Mouse (Mus musculus) embryo, embryonic 10 days (tissue): Measurements from ENCODE around the gene Gdf10.
A peak's percentile ranks its signal among the peaks of the same experiment; 100 is the strongest.

Experiments used
- DNase-seq: peaks from one replicate; pipeline ENCODE4 v3.0.0-alpha.2; 2015; ENCODE audit warnings: low spot score

The Gdf10 gene

DNA sequence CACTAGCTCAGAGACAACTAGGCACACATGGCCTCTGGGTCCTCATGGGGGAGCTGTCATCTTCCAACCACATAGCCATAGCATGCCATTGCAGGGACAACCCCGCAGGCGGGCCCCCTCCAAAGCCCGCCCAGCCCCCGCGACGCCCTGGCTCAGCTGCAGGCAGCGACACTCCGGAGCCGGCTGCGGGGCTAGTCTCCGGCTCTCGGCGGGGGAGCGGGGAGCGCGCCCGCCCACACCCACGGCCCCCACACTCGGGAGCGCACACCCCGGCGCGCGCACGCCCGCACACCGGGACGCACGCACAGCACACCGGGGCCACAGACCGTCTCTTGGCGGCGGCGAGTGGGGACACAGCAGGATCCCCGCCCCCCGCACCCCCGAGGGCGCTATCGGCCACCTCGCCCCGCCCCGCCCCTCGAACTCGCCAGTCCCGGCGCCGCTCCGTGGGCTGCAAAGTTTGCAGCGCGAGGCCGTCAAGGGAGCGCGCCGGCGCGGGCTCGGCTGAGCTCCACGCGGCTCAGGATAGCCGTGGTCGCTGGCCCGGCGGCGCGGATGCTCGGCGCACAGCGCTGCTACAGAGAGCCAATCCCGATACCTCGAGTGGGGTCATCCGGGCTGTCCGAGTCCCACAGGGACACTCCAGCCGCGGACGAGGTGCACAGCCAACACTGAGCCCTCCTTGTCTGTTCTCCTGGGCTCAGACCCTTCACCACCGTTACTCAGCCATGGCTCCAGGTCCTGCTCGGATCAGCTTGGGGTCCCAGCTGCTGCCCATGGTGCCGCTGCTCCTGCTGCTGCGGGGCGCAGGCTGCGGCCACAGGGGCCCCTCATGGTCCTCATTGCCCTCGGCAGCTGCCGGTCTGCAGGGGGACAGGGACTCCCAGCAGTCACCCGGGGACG is at the start of gene Gdf10:
TSS of gene Gdf10 (plus strand) at position 420 of the 903 bp plus-strand sequence.
- DNase-seq = peak; percentile 46

DNA sequence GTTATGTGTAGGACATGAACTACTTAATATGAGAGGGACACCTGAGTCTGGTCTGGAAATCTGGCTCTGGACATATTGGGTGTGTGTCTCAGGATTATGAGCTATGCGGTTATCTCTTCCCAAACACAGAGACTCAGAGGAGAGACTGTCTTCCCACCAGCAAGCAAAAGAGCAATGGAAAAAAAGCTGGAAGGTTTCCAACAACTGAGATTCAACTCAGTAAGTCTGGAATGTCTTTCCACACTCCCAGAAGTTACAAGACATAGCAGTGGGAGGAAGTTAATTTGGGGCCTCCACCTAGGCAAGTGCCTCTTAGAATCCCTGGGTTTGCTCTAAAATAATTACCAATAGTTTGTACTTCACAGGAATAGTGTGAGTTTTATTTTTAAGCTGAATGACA is 44.6 kb upstream of the Gdf10 start:
- no peak for DNase-seq

DNA sequence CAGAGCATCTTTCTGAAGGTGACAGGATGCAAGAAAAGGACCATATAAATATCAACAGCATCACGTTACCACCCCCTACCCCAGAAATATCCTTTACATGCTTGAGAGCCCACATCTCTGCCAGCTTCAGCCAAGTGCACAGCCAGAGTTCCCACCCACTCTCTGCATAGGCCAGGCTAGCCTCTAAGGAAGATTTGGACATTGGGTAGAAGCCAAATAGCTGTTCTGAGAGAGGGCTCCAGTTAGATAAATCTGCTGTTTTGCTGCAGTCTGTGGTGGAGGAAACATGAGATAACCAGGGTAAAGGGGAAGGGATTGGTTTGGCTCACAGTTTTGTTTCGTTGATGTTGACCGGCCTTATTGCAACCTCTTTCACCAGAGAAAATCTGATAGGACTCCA is 43.2 kb upstream of the Gdf10 start:
- DNase-seq = no peak

DNA sequence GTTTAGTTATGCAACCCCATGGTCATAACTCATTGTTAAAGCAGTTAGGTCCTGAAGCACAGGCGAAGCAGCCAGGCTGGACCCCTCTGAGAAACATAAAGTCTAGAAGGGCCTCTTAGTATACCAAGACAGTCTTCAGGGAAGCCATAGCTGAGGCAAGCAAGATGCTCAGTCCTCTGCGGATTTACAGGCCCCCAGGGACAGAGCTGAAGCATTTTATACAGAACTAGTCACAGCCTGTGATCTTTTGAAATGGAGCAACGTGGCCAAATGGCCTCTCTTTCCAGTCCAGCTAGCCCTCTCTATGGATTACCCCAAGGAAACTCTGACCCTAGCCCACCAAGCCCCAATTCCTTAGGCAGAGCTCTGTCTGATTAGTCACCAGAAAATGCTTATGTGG is 41.9 kb upstream of the Gdf10 start:
- no peak for DNase-seq

DNA sequence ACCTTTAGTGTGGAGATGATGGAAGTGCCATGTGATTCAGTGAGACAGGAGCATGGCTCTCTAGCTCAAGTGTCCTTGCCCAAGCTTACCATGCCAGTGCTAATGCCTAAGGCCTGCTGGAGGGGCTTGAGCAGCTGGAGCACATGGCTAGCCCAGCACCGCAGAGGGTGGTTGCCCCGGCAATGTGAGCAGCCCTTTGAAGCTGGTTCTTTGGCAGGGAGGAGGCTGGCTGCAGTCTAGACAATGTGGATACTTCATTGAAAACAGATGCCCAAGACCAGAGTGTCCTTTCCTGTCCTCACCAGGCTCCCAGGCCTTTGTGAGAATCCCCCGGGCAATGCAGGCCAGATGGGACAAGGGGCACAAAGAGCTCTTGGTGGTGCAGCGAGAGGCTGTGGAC is 40.3 kb upstream of the Gdf10 start:
- DNase-seq = peak; percentile 44

DNA sequence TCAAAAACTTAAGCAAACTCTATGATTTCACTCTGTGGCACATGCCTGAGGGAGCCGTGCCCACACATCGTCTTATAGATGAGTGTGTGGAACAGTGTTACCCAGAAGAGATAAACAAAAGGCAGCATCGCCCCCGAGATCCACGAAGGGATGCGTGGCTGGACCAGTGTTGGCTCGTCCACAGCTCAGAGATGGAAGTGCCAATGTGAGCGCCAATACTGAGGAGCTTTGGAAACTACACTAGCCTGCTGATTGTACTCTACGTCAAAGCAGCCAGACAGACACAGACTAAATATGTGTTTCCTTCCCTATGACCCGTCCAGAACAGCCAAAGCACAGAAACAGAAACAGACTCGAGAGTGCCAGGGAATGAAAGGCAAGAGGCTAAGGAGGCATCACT is 37.9 kb upstream of the Gdf10 start:
- no peak for DNase-seq

DNA sequence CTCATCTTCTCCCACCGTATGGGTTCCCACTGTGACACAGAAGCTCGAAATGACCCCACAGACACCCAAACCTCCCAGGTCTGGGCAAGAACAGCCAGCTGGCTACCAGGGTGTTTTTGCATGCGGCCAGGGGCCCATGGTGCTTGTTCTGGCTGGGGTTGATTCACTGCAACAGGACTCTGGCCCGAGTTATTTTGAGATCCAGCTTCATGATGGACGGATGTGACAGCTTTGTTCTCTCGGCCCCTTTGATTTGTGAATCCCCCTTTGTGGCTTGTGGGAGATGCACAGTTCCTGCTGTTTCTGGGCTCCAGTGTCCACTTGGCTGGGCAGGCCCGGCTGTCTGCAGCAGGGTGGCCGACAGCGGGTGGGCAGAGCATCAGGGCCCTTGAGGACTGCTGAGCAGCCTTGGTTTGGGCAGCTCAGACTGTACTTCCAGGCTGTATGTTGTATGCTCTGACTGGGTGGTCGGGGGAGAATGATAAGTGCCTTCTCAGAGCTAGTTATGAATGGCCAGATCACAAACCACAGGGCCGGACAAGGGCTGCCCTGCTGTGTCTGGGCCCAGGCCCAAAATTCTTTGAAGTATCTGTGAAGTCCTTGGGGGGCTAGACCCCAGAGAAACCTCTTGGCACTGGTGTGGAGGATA is 34.9 kb upstream of the Gdf10 start:
- no peak for DNase-seq

DNA sequence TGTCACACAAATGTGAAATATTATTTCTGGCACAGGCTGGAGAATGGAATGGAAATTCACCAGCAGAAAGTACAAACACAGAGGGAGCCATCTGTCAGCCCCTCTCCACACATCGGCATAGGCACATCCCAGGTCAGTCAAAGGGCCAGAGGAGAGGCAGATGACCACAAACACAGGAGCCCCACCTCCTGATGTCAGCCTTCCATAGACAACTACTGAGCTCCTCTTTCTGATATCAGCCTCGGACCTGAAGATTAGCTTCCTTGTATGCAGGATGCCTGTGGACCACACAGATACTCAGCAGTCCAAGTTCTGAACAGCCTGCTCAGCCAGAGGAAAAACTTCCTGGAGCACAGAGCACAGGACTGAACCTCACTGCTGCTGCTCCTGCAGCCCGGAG is 33.4 kb upstream of the Gdf10 start:
- DNase-seq = no peak

DNA sequence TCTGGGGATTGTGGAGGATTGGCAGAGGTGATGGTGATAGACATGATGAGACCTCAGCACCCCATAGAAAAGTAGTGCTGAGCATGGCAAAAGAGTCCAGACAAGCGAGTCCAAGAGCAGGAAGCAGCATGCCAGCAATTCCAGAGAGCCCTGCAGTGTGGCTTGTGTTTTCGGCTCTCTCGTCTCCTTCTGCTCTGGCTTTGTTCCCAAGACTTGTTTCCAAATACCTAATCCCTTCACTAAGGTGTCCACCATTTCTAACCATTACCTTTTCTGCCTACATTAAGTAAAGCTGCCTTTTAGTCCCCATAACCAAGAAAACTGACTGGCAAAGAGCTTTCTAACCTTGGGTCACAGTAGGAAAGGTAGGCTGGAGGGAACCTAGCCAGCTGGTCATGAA is 31.9 kb upstream of the Gdf10 start:
- no peak for DNase-seq

DNA sequence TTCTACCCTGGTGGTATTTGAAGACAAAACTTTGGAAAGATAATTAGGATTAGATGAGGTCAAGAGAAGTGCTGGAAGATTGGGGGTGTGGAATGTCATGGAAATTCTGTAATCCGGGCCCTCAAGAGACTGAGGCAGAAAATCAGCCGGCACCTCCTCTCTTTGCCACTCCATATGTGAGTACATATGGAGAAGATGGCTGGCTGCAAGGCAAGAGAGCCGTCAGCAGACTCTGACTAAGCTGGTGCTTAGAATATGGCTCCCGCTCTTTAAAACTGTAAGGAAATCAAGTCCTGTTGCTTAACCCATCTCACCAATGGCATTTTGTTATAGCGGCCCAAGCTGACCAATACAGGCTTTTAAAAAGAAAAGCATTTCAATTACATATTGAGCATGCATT is 27.6 kb upstream of the Gdf10 start:
- no peak for DNase-seq

DNA sequence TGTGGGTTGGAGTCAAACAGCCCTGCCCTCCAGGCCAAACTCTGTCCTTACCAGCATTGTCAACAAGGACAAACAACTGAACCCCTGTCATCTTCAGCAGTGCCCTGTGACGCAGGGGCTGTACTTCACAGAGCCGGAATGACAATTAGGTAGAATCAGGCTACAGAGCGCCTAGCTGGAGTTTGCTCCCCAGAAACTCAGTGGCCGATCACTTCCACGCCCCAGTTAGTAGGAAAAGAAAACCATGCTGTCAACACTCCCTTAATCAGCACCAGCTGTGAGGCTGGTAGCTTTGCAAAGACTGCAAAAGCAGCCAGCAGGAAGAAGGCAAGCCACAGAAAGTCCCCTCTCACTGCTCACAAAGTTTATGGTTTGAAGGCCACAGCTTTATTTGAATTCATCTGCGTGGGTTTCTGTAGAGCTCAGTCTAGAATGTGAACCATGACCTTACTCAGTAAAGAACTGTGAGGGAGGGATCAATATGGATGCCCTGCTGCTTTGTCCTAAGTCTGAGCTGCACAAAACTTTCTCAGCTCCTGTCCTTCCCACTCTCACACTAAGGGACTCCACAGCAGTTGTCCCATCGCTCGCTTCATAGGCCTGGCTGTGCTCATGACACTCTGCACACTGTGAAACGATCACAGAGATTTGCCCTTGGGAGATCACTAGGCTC is 26.6 kb upstream of the Gdf10 start:
- DNase-seq = peak; percentile 79

DNA sequence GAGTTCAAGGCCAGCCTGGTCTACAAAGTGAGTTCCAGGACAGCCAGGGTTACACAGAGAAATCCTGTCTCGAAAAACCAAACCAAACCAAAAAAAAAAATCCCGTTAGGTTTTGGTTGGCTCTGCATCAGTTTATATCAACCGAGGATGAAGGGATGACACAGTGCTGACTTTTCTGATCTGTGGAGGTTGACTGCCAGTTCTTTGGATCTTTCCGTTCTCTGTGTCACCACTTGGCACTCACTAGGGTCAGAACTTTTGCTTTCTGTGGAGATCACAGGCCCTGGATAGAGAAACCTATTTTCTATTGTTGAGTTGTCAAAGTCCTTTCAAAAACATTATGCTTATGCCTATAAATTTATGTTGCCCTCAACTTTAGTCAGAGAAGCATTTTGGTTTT is 20.6 kb upstream of the Gdf10 start:
- DNase-seq = no peak

DNA sequence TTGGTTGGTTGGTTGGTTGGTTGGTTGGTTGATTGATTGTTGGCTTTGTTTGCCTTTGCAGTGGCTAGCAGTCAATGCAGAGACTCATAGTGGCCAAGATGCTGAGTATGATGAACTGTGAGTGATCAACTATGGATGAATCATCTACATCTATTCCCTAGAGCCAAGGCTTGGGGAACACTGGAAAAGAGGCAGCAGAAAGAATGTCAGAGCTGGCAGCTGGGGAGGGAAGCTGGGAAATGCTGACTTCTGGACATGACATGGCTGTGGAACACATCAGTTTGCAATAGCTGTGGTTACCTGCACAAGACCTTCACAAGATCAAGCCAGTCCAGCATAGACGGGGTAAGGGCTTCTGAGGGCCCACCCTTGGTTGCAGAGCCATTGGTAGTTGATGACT is 20.2 kb upstream of the Gdf10 start:
- DNase-seq = no peak

DNA sequence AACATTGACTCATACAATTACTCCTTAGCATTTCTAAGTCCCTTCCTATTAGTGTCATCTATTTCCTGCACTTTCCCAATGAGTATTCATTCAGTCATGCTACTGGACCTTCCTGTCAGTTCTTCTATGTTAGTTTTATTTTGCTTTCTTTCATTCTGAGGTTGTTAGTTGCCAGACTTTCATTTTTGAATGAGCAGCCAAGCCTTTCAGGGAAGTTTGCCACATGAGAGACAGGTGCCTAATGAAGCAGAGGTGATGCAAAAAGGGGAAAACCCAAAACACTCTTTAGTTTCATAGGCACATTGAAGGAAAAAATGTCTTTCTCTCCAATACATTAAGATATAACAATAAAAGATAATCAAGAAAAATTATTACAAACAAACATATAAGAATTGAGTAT is 18.5 kb upstream of the Gdf10 start:
- no peak for DNase-seq

DNA sequence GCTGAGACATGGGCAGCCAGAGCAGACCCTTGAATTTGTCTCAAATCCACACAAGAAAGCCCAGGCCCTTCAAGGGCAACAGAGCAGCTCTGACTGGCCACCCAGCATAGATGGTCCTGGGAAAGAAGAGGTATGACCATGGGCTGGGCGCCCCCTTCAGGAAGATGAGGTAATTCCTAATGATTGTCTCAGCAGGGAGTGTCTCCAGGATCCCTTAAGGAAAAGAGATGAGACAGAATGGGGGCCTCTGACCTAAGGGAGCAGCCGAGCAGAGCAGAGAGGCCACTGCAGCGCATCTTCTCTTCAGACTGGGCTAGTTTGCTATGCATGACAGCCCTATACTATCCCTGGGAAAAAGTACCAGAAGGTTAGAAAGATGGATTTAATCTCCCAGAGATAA is 9.7 kb upstream of the Gdf10 start:
- peak; percentile 76 for DNase-seq

DNA sequence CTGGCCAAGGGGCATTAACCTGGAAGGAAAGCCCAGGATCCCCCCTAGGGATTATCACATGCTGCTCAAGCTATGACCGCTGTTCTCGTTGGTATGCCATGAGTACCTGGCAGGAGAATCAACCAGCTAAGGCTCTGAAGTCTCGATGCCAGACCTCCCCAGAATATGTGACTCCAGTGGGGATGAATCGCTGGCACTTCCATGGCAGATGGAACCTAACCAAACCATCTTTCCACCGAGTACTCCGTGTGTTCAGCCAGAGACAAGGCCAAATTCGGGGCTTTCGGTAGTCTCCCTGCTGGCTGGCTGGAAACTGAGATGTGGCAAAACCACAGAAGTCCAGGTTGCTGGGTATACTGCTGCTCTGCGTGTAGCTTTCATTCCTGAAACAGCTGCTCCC is 9.2 kb upstream of the Gdf10 start:
- no peak for DNase-seq

DNA sequence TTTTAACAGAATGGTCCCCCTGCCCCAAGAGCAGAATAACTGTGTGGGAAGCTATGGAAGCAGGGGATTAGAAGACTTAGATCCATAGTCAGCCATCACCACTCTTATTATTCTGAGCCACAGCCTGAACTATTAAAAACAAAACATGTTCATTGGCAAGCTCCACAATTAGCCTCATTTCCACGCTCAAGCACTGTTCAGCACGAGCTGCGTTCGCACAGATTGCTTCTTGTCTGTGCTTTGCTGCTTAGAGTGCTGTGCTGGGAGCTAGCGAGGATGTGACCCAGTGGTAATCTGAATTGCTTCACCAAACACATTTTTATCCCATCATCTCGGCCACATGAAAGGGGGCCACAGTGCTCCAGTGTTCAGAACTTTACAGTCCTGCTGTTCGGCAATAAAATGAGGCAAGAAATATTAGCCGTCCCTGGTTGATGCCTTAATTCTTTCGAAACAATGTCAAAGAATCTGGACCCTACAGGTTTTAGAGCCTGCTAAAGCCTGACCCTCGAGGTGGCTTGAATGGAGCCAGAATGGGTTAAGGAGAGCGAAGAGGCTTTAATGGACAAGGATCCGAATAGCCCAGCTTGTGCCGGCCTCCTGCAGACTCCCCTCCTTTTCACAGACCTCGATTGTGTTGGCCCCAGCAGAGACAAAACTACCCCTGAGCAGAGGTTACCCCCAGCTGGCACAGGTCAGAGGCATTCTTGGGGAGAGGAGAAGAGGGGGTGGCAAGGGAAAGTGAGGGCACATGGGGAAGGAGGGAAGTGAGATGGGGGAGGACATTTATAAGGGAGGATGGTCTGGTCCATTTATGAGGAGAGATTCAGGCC is 2.4 kb upstream of the Gdf10 start:
- DNase-seq = peak; percentile 28

DNA sequence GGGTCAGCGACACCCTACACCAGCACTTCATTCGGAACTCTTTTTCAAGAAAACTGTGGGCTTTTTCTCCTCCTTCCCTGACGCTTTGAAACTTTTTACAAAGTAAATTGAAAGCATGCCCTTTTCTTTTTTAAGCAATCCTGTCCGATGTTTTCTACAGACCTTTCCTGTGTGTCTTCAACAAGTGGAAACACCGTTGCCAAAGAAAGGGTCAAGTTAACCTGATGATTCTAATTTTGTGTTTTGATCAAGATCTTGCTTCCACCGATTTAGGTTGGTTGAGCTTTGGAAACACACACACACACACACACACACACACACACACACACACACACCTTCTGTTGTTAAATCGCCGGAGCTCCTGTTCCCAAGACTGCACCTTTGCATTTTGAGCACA is 618 bp upstream of the Gdf10 start:
- DNase-seq = no peak

DNA sequence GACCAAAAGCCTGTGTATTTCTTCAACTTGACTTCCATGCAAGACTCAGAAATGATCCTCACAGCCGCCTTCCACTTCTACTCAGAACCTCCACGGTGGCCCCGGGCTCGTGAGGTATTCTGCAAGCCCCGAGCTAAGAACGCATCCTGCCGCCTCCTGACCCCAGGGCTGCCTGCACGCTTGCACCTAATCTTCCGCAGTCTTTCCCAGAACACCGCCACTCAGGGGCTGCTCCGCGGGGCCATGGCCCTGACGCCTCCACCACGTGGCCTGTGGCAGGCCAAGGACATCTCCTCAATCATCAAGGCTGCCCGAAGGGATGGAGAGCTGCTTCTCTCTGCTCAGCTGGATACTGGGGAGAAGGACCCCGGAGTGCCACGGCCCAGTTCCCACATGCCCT is 8.5 kb downstream of the Gdf10 start:
- DNase-seq = no peak

DNA sequence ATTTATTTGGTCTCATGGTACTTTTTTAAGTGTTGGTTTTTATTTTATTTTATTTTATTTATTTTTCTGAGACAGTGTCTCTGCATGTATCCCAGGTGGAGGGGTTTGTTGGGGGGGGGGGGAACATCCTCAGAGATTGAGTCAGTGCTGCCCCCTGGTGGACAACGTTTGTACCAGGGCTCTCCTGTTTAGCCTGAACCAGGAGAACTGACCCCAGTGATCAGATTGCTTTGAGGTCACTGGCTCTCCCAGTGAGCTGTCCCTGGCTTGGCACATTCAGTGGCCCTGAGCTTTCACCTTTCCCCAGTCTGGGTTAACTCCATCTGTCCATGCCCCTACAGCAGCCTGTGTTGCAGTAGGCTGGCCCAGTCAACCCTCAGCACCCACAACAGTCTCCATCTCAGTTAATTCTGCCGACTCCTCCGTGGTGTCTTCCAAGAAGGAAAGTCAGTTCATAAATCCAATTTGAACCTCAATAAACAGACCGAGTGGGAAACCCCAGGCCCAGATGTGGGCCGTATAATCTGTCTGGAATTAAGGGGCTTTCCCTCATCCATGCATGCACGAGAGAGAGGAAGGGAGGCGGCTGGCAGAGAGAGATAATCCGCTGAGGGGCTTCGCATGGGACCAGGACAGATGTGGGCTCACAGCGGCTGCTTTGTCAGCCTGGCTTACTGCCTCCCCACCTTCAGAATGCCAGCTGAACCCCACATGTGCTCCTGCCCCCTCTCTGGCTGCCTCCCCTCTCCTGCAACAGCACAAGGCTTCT is 9.7 kb downstream of the Gdf10 start:
- peak; percentile 81 for DNase-seq

DNA sequence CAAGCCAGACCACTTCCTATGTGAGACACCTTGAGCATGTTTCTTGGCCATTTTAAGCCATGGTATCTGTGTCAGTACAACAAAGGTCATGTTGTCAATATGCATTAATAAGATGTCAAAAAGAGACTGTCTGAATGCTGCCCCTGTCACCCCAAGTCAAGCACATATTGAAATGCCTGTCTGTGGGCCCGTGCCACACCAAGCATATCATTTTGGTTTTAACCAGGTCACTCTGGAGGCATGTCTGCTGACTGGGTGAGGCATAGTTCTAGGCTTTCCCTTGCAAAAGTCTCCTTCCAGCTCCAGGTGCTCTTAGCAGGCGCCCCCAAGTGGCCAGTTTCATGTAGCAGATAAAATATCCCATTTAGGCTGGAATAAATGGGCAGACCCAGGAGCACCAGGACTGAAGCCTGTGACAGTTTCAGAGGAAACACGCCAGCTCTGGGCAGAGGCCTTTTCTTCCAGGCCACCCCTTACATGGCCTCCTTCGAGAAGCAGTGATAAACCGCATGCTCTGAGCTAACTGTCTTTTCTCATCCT is 10.5 kb downstream of the Gdf10 start:
- DNase-seq = peak; percentile 40
